Mouse (Mus musculus) testis, adult 2 months (tissue): ENCODE results near the gene Sbf1. TPM values are rescaled to one million over a fixed set of nuclear protein-coding genes. Genes with fewer than 3 reads are reported as not detected.

Experiments used
- H3K27ac ChIP-seq: fragments of 200-500 bp; 2 replicates; pipeline ENCODE4 v1.5.1; 2012; ENCODE audit warnings: low read depth, low read length; ENCODE audit not compliant: control insufficient read depth, insufficient read depth
- H3K27me3 ChIP-seq: fragments of 200-500 bp; 2 replicates; pipeline ENCODE4 v1.6.1; 2012; ENCODE audit warnings: mild to moderate bottlenecking, low read length, moderate library complexity; ENCODE audit not compliant: control insufficient read depth, insufficient read depth
- H3K36me3 ChIP-seq: fragments of 200-500 bp; 2 replicates; pipeline ENCODE4 v1.6.1; 2012; ENCODE audit warnings: mild to moderate bottlenecking, low read length; ENCODE audit not compliant: control insufficient read depth, insufficient read depth
- H3K4me1 ChIP-seq: fragments of 200-500 bp; 2 replicates; pipeline ENCODE4 v1.6.1; 2012; ENCODE audit warnings: low read length; ENCODE audit not compliant: control insufficient read depth, insufficient read depth
- H3K4me3 ChIP-seq: fragments of 200-500 bp; 2 replicates; pipeline ENCODE4 v1.5.1; 2012; ENCODE audit warnings: low read depth, mild to moderate bottlenecking, low read length, moderate library complexity, mixed read lengths; ENCODE audit not compliant: control insufficient read depth
- CTCF ChIP-seq: fragments of 200-500 bp; IDR thresholded peaks from 2 replicates; pipeline ENCODE4 v1.5.1; 2012; ENCODE audit warnings: low read depth, mild to moderate bottlenecking, inconsistent platforms, low read length, moderate library complexity; ENCODE audit not compliant: control insufficient read depth, insufficient read depth, insufficient replicate concordance
- POLR2A ChIP-seq: fragments of 200-500 bp; IDR thresholded peaks from 2 replicates; pipeline ENCODE4 v1.6.1; 2012; ENCODE audit warnings: low read depth, mild to moderate bottlenecking, inconsistent platforms, low read length, moderate library complexity; ENCODE audit not compliant: control insufficient read depth
- polyA plus RNA-seq: library from polyadenylated mRNA; depleted of rRNA; stranded (reverse); fragments of >200 nt; gene quantifications from 2 replicates; pipeline ENCODE4 v1.2.3, GENCODE M21; 2012; rRNA removed

Sbf1 gene
- polyA plus RNA-seq, 1 experiment: 170 TPM

- TF ChIP-seq CTCF (no peak), POLR2A (no peak)
- Histone ChIP-seq H3K4me1 (no peaks in the 10 kb centered on the region; the same call in 1 of the 2 replicates), H3K27ac (no peak overlapping the region), H3K27me3 (no peaks in the 10 kb centered on the region), H3K36me3 (no peaks in the 10 kb centered on the region), H3K4me3 (no peak overlapping the region)
These were observed 75.2 kb downstream of the Sbf1 start for GRCm38 (mm10) chr15:89239751-89240392.

Other genes starting within 250 kb of the Sbf1 start
- gene Trabd, start 240.2 kb downstream of the Sbf1 start, polyA plus RNA-seq: 17.3 and 19.7 TPM in 2 replicates
- 10.5 and 10.7 TPM in 2 replicates for gene Selenoo, start 226.2 kb downstream of the Sbf1 start, polyA plus RNA-seq
- 9.9 and 10.5 TPM in 2 replicates for gene Tubgcp6, start 192.2 kb downstream of the Sbf1 start, polyA plus RNA-seq
- 4.0 and 4.5 TPM in 2 replicates for gene Hdac10, start 186.6 kb downstream of the Sbf1 start, polyA plus RNA-seq
- 0.79 and 1.0 TPM in 2 replicates for gene Mapk12, start 174.6 kb downstream of the Sbf1 start, polyA plus RNA-seq
- gene Mapk11, start 165.7 kb downstream of the Sbf1 start, polyA plus RNA-seq: 2.0 and 2.6 TPM in 2 replicates
- 91.0 and 107 TPM in 2 replicates for gene Plxnb2, start 134.5 kb downstream of the Sbf1 start, polyA plus RNA-seq
- gene Dennd6b, start 118.8 kb downstream of the Sbf1 start, polyA plus RNA-seq: 55.5 and 58.5 TPM in 2 replicates
- 49.8 and 59.3 TPM in 2 replicates for gene Ppp6r2, start 103.8 kb downstream of the Sbf1 start, polyA plus RNA-seq
- gene Adm2, start 7.4 kb upstream of the Sbf1 start, polyA plus RNA-seq: not detected in 2 replicates
- 0.81 and 1.7 TPM in 2 replicates for gene Miox, start 19.1 kb upstream of the Sbf1 start, polyA plus RNA-seq
- 43.0 and 46.6 TPM in 2 replicates for gene Lmf2, start 40.3 kb upstream of the Sbf1 start, polyA plus RNA-seq
- 41.5 and 44.7 TPM in 2 replicates for gene Ncaph2, start 40.4 kb upstream of the Sbf1 start, polyA plus RNA-seq
- 31.1 and 34.1 TPM in 2 replicates for gene Sco2, start 58.5 kb upstream of the Sbf1 start, polyA plus RNA-seq
- gene Tymp, start 61.7 kb upstream of the Sbf1 start, polyA plus RNA-seq: 0.74 and 1.6 TPM in 2 replicates
- gene Odf3b, start 64.0 kb upstream of the Sbf1 start, polyA plus RNA-seq: 78.4 and 86.4 TPM in 2 replicates
- gene Klhdc7b, start 69.6 kb upstream of the Sbf1 start, polyA plus RNA-seq: 0.19 and 0.31 TPM in 2 replicates
- gene Syce3, start 95.2 kb upstream of the Sbf1 start, polyA plus RNA-seq: 218 and 247 TPM in 2 replicates
- 374 and 414 TPM in 2 replicates for gene Cpt1b, start 110.6 kb upstream of the Sbf1 start, polyA plus RNA-seq
- 6.4 and 7.6 TPM in 2 replicates for gene C730034F03Rik, start 114.3 kb upstream of the Sbf1 start, polyA plus RNA-seq
- gene Gm44502, start 114.4 kb upstream of the Sbf1 start, polyA plus RNA-seq: 1.2 and 1.9 TPM in 2 replicates
- gene Chkb, start 114.6 kb upstream of the Sbf1 start, polyA plus RNA-seq: 50.7 and 52.8 TPM in 2 replicates
- 31.9 and 34.3 TPM in 2 replicates for gene Mapk8ip2, start 138.6 kb upstream of the Sbf1 start, polyA plus RNA-seq
- 221 and 236 TPM in 2 replicates for gene Arsa, start 162.1 kb upstream of the Sbf1 start, polyA plus RNA-seq
- 1.1 and 1.8 TPM in 2 replicates for gene Shank3, start 184.3 kb upstream of the Sbf1 start, polyA plus RNA-seq